Mouse (Mus musculus) liver, embryonic 13.5 days (tissue): ENCODE measurements around the gene Ube2e1. TPM values are rescaled to one million over a fixed set of nuclear protein-coding genes. Genes with fewer than 3 reads are reported as not detected.
A peak's percentile ranks its signal among the peaks of the same experiment; 100 is the strongest.
"Not testable (repeated sequence)": the region's sequence is repeated elsewhere in the genome, so short reads cannot be mapped to it uniquely, and the experiment has no call there.

ENCODE experiments used
- ATAC-seq: fragments of 200-750 bp; cut with Nextera tagmentation; 2 replicates; pipeline ENCODE4 v1.8.0; 2017; ENCODE audit warnings: low read depth, mild to moderate bottlenecking, moderate number of reproducible peaks, moderate library complexity
- DNase-seq: peaks from one replicate; pipeline ENCODE4 v3.0.0; 2022
- H3K27ac ChIP-seq: fragments of 300-500 bp; sonication (generic); 2 replicates; pipeline ENCODE4 v1.5.1; 2015; ENCODE audit warnings: moderate library complexity, mild to moderate bottlenecking, inconsistent platforms
- H3K27me3 ChIP-seq: fragments of 300-500 bp; sonication (generic); 2 replicates; pipeline ENCODE4 v1.6.1; 2015; ENCODE audit warnings: mild to moderate bottlenecking, inconsistent platforms
- H3K36me3 ChIP-seq: fragments of 300-500 bp; sonication (generic); 2 replicates; pipeline ENCODE4 v1.6.1; 2015; ENCODE audit warnings: mild to moderate bottlenecking, inconsistent platforms
- H3K4me1 ChIP-seq: fragments of 300-500 bp; sonication (generic); replicated peaks from 2 replicates; pipeline ENCODE4 v1.6.1; 2015; ENCODE audit warnings: inconsistent platforms
- H3K4me2 ChIP-seq: fragments of 300-500 bp; sonication (generic); 2 replicates; pipeline ENCODE4 v1.6.1; 2015; ENCODE audit warnings: inconsistent platforms, mild to moderate bottlenecking, moderate library complexity
- H3K4me3 ChIP-seq: fragments of 300-500 bp; sonication (generic); replicated peaks from 2 replicates; pipeline ENCODE4 v1.5.1; 2015; ENCODE audit warnings: mild to moderate bottlenecking, inconsistent platforms
- H3K9ac ChIP-seq: fragments of 300-500 bp; sonication (generic); 2 replicates; pipeline ENCODE4 v1.6.1; 2015; ENCODE audit warnings: mild to moderate bottlenecking, inconsistent platforms
- H3K9me3 ChIP-seq: fragments of 300-500 bp; sonication (generic); replicated peaks from 2 replicates; pipeline ENCODE4 v1.6.1; 2016; ENCODE audit warnings: inconsistent platforms
- WGBS: fragments of 180-500 bp; shearing (Covaris S2); methylation state at CpG from one replicate; pipeline ENCODE4 v1.1.7; 2015; ENCODE audit not compliant: insufficient replicate concordance; 5-methylcytosine and 5-hydroxymethylcytosine counted together
- polyA plus RNA-seq: library from polyadenylated mRNA; unstranded; fragments of >200 nt; fragmentation: Nextera tagmentation; extraction: Ambion mirVana; gene quantifications from 2 replicates; pipeline ENCODE4 v1.2.1, GENCODE M21; 2015

The Ube2e1 gene
- polyA plus RNA-seq, 1 experiment from 2014 or later, result 52.7 TPM

- WGBS, result 76% methylated on average over 2 of the region's 2 CpGs
- no peak overlapping the region for H3K4me2 ChIP-seq
- H3K4me1 ChIP-seq, result no peaks in the 10 kb centered on the region
- H3K36me3 ChIP-seq, result peaks cover 20% of the 10 kb centered on the region
- DNase-seq, result no peak
- no peak overlapping the region for H3K4me3 ChIP-seq
- no peak overlapping the region for H3K27ac ChIP-seq
- no peaks in the 10 kb centered on the region for H3K9me3 ChIP-seq
- no peaks in the 10 kb centered on the region for H3K27me3 ChIP-seq
- no peak overlapping the region for H3K9ac ChIP-seq
- no peak for ATAC-seq
Observed at GRCm38 (mm10) chr14:18284581-18284980, 47.1 kb downstream of the Ube2e1 start.

- ATAC-seq (no peak), DNase-seq (no peak)
- H3K27me3 ChIP-seq, result no peaks in the 10 kb centered on the region
- H3K4me1 ChIP-seq, result no peaks in the 10 kb centered on the region
- H3K27ac ChIP-seq, result no peak overlapping the region
- no peaks in the 10 kb centered on the region for H3K9me3 ChIP-seq
- no peak overlapping the region for H3K4me3 ChIP-seq
- H3K9ac ChIP-seq, result no peak overlapping the region
- no peak overlapping the region for H3K4me2 ChIP-seq
- 78% methylated on average over 5 of the region's 5 CpGs for WGBS
- peaks cover 48% of the 10 kb centered on the region for H3K36me3 ChIP-seq
Observed at GRCm38 (mm10) chr14:18280375-18280774, 51.3 kb downstream of the Ube2e1 start.

- H3K4me1 ChIP-seq, result peaks cover 12% of the 10 kb centered on the region
- H3K4me2 ChIP-seq, result no peak overlapping the region
- WGBS, result 70% methylated on average over 1 of the region's 1 CpGs
- no peaks in the 10 kb centered on the region for H3K9me3 ChIP-seq
- ATAC-seq (no peak), DNase-seq (no peak)
- no peaks in the 10 kb centered on the region for H3K27me3 ChIP-seq
- no peak overlapping the region for H3K9ac ChIP-seq
- peaks cover 31% of the 10 kb centered on the region for H3K36me3 ChIP-seq
- H3K27ac ChIP-seq, result no peak overlapping the region
- no peak overlapping the region for H3K4me3 ChIP-seq
Observed at GRCm38 (mm10) chr14:18274526-18274925, 57.1 kb downstream of the Ube2e1 start.

- ATAC-seq (no peak), DNase-seq (no peak)
- H3K9ac ChIP-seq, result peak overlapping the region; percentile 87
- peaks cover 25% of the 10 kb centered on the region for H3K4me1 ChIP-seq
- H3K27ac ChIP-seq, result peak overlapping the region; percentile 85
- H3K4me3 ChIP-seq, result peak overlapping the region; percentile 93
- H3K4me2 ChIP-seq, result peak overlapping the region; percentile 78
- 3% methylated on average over 7 of the region's 7 CpGs for WGBS
- H3K27me3 ChIP-seq, result no peaks in the 10 kb centered on the region
- H3K9me3 ChIP-seq, result no peaks in the 10 kb centered on the region
- H3K36me3 ChIP-seq, result peaks cover 32% of the 10 kb centered on the region
Observed at GRCm38 (mm10) chr14:18271666-18272065, 60.0 kb downstream of the Ube2e1 start.

- DNase-seq, result peak; percentile 97
- peak; percentile 100 for ATAC-seq
- H3K4me1 ChIP-seq, result peaks cover 25% of the 10 kb centered on the region
- peak within 1 kb of the TSS; percentile 98 for H3K9ac ChIP-seq
- no peaks in the 10 kb centered on the region for H3K27me3 ChIP-seq
- peak within 1 kb of the TSS; percentile 78 for H3K4me2 ChIP-seq
- H3K9me3 ChIP-seq, result no peaks in the 10 kb centered on the region
- peak within 1 kb of the TSS; percentile 93 for H3K4me3 ChIP-seq
- under 1% methylated on average over 77 of the region's 78 CpGs for WGBS
- peaks cover 36% of the 10 kb centered on the region for H3K36me3 ChIP-seq
- H3K27ac ChIP-seq, result peak within 1 kb of the TSS; percentile 87
Observed at GRCm38 (mm10) chr14:18270529-18271441, 60.9 kb downstream of the Ube2e1 start, which contains the start of the genes Nkiras1 and Rpl15. Gene Nkiras1 (plus strand): TSS chr14:18271136. Gene Rpl15 (minus strand): TSS chr14:18271391.

- H3K27me3 ChIP-seq, DNase-seq, H3K9me3 ChIP-seq, ATAC-seq: not testable (repeated sequence)
- H3K36me3 ChIP-seq, result peaks cover 36% of the 10 kb centered on the region
- H3K4me2 ChIP-seq, result peak overlapping the region; percentile 78
- WGBS, result 1% methylated on average over 24 of the region's 24 CpGs
- peak overlapping the region; percentile 87 for H3K27ac ChIP-seq
- peaks cover 25% of the 10 kb centered on the region for H3K4me1 ChIP-seq
- peak overlapping the region; percentile 98 for H3K9ac ChIP-seq
- H3K4me3 ChIP-seq, result peak overlapping the region; percentile 93
Observed at GRCm38 (mm10) chr14:18269947-18270528, 61.6 kb downstream of the Ube2e1 start.

- DNase-seq, result no peak
- no peak for ATAC-seq
Observed at GRCm38 (mm10) chr14:18263427-18263826, 68.2 kb downstream of the Ube2e1 start.

GRCm38 (mm10) chr14:18261203-18261602, 70.5 kb downstream of the Ube2e1 start:
- ATAC-seq (no peak), DNase-seq (no peak)
- 66% methylated on average over 3 of the region's 3 CpGs for WGBS
- H3K9me3 ChIP-seq, result no peaks in the 10 kb centered on the region
- H3K9ac ChIP-seq, result no peak overlapping the region
- H3K4me3 ChIP-seq, result no peak overlapping the region
- H3K4me2 ChIP-seq, result no peak overlapping the region
- no peaks in the 10 kb centered on the region for H3K27me3 ChIP-seq
- H3K36me3 ChIP-seq, result peaks cover 4% of the 10 kb centered on the region; the same call in 1 of the 2 replicates
- no peaks in the 10 kb centered on the region for H3K4me1 ChIP-seq
- no peak overlapping the region for H3K27ac ChIP-seq

More at GRCm38 (mm10) chr14:18263427-18263826, 68.2 kb downstream of the Ube2e1 start:
- Histone ChIP-seq H3K4me1 (peaks cover 5% of the 10 kb centered on the region), H3K9ac (no peak overlapping the region), H3K4me2 (no peak overlapping the region), H3K27me3 (no peaks in the 10 kb centered on the region), H3K4me3 (no peak overlapping the region), H3K27ac (no peak overlapping the region), H3K9me3 (no peaks in the 10 kb centered on the region), H3K36me3 (peaks cover 24% of the 10 kb centered on the region)
- 60% methylated on average over 4 of the region's 4 CpGs for WGBS

- no peak for ATAC-seq
- H3K4me2 ChIP-seq, result no peak overlapping the region
Observed at GRCm38 (mm10) chr14:18242638-18243130, 89.0 kb downstream of the Ube2e1 start.

GRCm38 (mm10) chr14:18241786-18242185, 89.9 kb downstream of the Ube2e1 start:
- peaks cover 24% of the 10 kb centered on the region for H3K4me1 ChIP-seq
- WGBS, result 78% methylated on average over 4 of the region's 4 CpGs
- ATAC-seq, result no peak

More at GRCm38 (mm10) chr14:18242638-18243130, 89.0 kb downstream of the Ube2e1 start:
- peaks cover 19% of the 10 kb centered on the region for H3K4me1 ChIP-seq
- no peak overlapping the region for H3K27ac ChIP-seq
- H3K36me3 ChIP-seq, result no peaks in the 10 kb centered on the region
- H3K27me3 ChIP-seq, result no peaks in the 10 kb centered on the region
- H3K4me3 ChIP-seq, result no peak overlapping the region
- DNase-seq, result no peak
- 73% methylated on average over 21 of the region's 21 CpGs for WGBS
- no peaks in the 10 kb centered on the region for H3K9me3 ChIP-seq
- no peak overlapping the region for H3K9ac ChIP-seq

GRCm38 (mm10) chr14:18240132-18240531, 91.5 kb downstream of the Ube2e1 start:
- H3K27ac ChIP-seq, result no peak overlapping the region
- no peak overlapping the region for H3K9ac ChIP-seq
- no peak for DNase-seq
- 57% methylated on average over 7 of the region's 7 CpGs for WGBS
- 0 out of 2 replicates have a peak overlapping the region, but pooled peaks have one; percentile 3 for H3K4me2 ChIP-seq
- no peaks in the 10 kb centered on the region for H3K9me3 ChIP-seq
- peaks cover 24% of the 10 kb centered on the region for H3K4me1 ChIP-seq
- no peaks in the 10 kb centered on the region for H3K27me3 ChIP-seq
- no peaks in the 10 kb centered on the region for H3K36me3 ChIP-seq
- H3K4me3 ChIP-seq, result no peak overlapping the region
- no peak for ATAC-seq

More at GRCm38 (mm10) chr14:18241786-18242185, 89.9 kb downstream of the Ube2e1 start:
- Histone ChIP-seq H3K36me3 (no peaks in the 10 kb centered on the region), H3K27me3 (no peaks in the 10 kb centered on the region), H3K4me2 (no peak overlapping the region), H3K9ac (no peak overlapping the region), H3K4me3 (no peak overlapping the region), H3K27ac (no peak overlapping the region), H3K9me3 (no peaks in the 10 kb centered on the region)
- no peak for DNase-seq
